Mouse (Mus musculus) CH12.LX (cell line): ENCODE results near the gene Rbm46. TPM values are rescaled to one million over a fixed set of nuclear protein-coding genes. Genes with fewer than 3 reads are reported as not detected.

Experiments
- DNase-seq: peaks from one replicate; pipeline ENCODE4 v3.0.0-alpha.2; 2013; ENCODE audit errors: extremely low read depth
- H3K27ac ChIP-seq: 2 replicates; pipeline ENCODE4 v1.5.1; 2012; ENCODE audit warnings: low read depth, mild to moderate bottlenecking, control low read depth, moderate library complexity; ENCODE audit not compliant: insufficient read depth
- H3K27me3 ChIP-seq: replicated peaks from 2 replicates; pipeline ENCODE3; 2012; ENCODE audit warnings: inconsistent platforms
- H3K36me3 ChIP-seq, 2 experiments: replicated peaks in 1 of 2; 2 replicates each; pipeline versions ENCODE3 to v1.6.1; 2012; ENCODE audit warnings: inconsistent platforms in 1 of 2, low read length in 1 of 2, mild to moderate bottlenecking in 1 of 2, mixed read lengths in 1 of 2, moderate library complexity in 1 of 2; ENCODE audit not compliant: control insufficient read depth in 1 of 2, insufficient read depth in 1 of 2
- H3K4me1 ChIP-seq, 2 experiments: 2 replicates each; pipeline ENCODE4 v1.6.1; 2012; ENCODE audit warnings: inconsistent platforms in 1 of 2, moderate library complexity in 1 of 2; ENCODE audit not compliant: insufficient read depth in 2 of 2, control insufficient read depth in 1 of 2
- H3K4me2 ChIP-seq: 2 replicates; pipeline ENCODE4 v1.6.1; 2012; ENCODE audit warnings: low read depth, mild to moderate bottlenecking, control low read depth; ENCODE audit not compliant: poor library complexity, insufficient read depth, severe bottlenecking
- H3K4me3 ChIP-seq, 3 experiments: fragments of 150-350 bp in 1 of 3; sonication (generic) in 1 of 3; replicated peaks in 1 of 3; 2 replicates each; pipeline versions ENCODE3 to v1.5.1; 2011 to 2012; ENCODE audit warnings: low read depth in 2 of 3, low read length in 2 of 3, mild to moderate bottlenecking in 2 of 3, moderate library complexity in 2 of 3, control low read depth in 1 of 3, improper control_type of control experiment in 1 of 3, inconsistent platforms in 1 of 3, mixed read lengths in 1 of 3; ENCODE audit not compliant: poor library complexity in 1 of 3
- H3K79me2 ChIP-seq: replicated peaks from 2 replicates; pipeline ENCODE4 v1.6.1; 2012; ENCODE audit warnings: mild to moderate bottlenecking, moderate library complexity; ENCODE audit not compliant: control insufficient read depth, poor library complexity, insufficient read depth, severe bottlenecking; ENCODE audit errors: extremely low read depth
- H3K9ac ChIP-seq: 2 replicates; pipeline ENCODE4 v1.6.1; 2012; ENCODE audit warnings: low read depth, mild to moderate bottlenecking, control low read depth, moderate library complexity; ENCODE audit not compliant: insufficient read depth
- H3K9me3 ChIP-seq: replicated peaks from 2 replicates; pipeline ENCODE3; 2012; ENCODE audit warnings: low read length, inconsistent platforms, mixed read lengths
- BHLHE40 ChIP-seq: IDR thresholded peaks from 2 replicates; pipeline ENCODE4 v1.6.1; 2011; ENCODE audit warnings: mild to moderate bottlenecking, low read depth, low read length, improper control_type of control experiment
- CHD1 ChIP-seq: IDR thresholded peaks from 2 replicates; pipeline ENCODE4 v1.6.1; 2012; ENCODE audit warnings: low read depth, low read length, improper control_type of control experiment, inconsistent platforms
- CHD2 ChIP-seq: IDR thresholded peaks from 2 replicates; pipeline ENCODE4 v1.6.1; 2011; ENCODE audit warnings: low read length, improper control_type of control experiment
- E2F4 ChIP-seq: IDR thresholded peaks from 2 replicates; pipeline ENCODE4 v1.6.1; 2011; ENCODE audit warnings: low read depth, low read length, improper control_type of control experiment; ENCODE audit not compliant: insufficient replicate concordance
- HCFC1 ChIP-seq: IDR thresholded peaks from 2 replicates; pipeline ENCODE4 v1.6.1; 2012; ENCODE audit warnings: low read depth, mild to moderate bottlenecking, inconsistent platforms, low read length, improper control_type of control experiment
- KAT2A ChIP-seq: IDR thresholded peaks from 2 replicates; pipeline ENCODE4 v1.6.1; 2012; ENCODE audit warnings: low read length, improper control_type of control experiment, inconsistent platforms; ENCODE audit not compliant: insufficient replicate concordance
- MAX ChIP-seq: IDR thresholded peaks from 2 replicates; pipeline ENCODE4 v1.6.1; 2011; ENCODE audit warnings: low read length, improper control_type of control experiment
- MAZ ChIP-seq: IDR thresholded peaks from 2 replicates; pipeline ENCODE4 v1.6.1; 2012; ENCODE audit warnings: low read depth, mild to moderate bottlenecking, inconsistent platforms, low read length, improper control_type of control experiment, moderate library complexity
- MEF2A ChIP-seq: IDR thresholded peaks from 2 replicates; pipeline ENCODE4 v1.6.1; 2014; ENCODE audit warnings: low read depth, mild to moderate bottlenecking, inconsistent platforms, low read length, improper control_type of control experiment, borderline replicate concordance
- NELFE ChIP-seq: IDR thresholded peaks from 2 replicates; pipeline ENCODE4 v1.6.1; 2011; ENCODE audit warnings: low read depth, low read length, improper control_type of control experiment
- NRF1 ChIP-seq: IDR thresholded peaks from 2 replicates; pipeline ENCODE4 v1.6.1; 2014; ENCODE audit warnings: low read depth, mild to moderate bottlenecking, inconsistent platforms, low read length, improper control_type of control experiment, moderate library complexity
- PAX5 ChIP-seq: IDR thresholded peaks from 2 replicates; pipeline ENCODE4 v1.6.1; 2012; ENCODE audit warnings: low read length, inconsistent platforms, mixed read lengths
- POLR2A ChIP-seq: IDR thresholded peaks from 2 replicates; pipeline ENCODE4 v1.6.1; 2011; ENCODE audit warnings: low read depth, mild to moderate bottlenecking, improper control_type of control experiment, low read length
- SIN3A ChIP-seq: IDR thresholded peaks from 2 replicates; pipeline ENCODE4 v1.6.1; 2012; ENCODE audit warnings: low read length, improper control_type of control experiment, inconsistent platforms
- UBTF ChIP-seq: IDR thresholded peaks from 2 replicates; pipeline ENCODE4 v1.6.1; 2012; ENCODE audit warnings: low read depth, mild to moderate bottlenecking, inconsistent platforms, low read length, improper control_type of control experiment, moderate library complexity
- USF2 ChIP-seq: conservative IDR thresholded peaks from 2 replicates; pipeline ENCODE4 v1.6.1; 2011; ENCODE audit warnings: low read depth, low read length, improper control_type of control experiment
- ZMIZ1 ChIP-seq: IDR thresholded peaks from 2 replicates; pipeline ENCODE4 v1.6.1; 2012; ENCODE audit warnings: low read depth, mild to moderate bottlenecking, inconsistent platforms, low read length, improper control_type of control experiment
- ZNF384 ChIP-seq: IDR thresholded peaks from 2 replicates; pipeline ENCODE4 v1.6.1; 2012; ENCODE audit warnings: low read depth, low read length, improper control_type of control experiment, inconsistent platforms
- dilution Hi-C: fragments of 300-500 bp; cut with MboI; formaldehyde crosslinking; loops from 2 replicates; pipeline ENCODE4 v1.14.3; 2020; ENCODE audit warnings: low sequenced_read_pairs; ENCODE audit not compliant: extremely low pct_unique_long_range_greater_than_20kb, extremely low pct_ligation_motif_present
- in situ Hi-C: fragments of 300-500 bp; cut with MboI; formaldehyde crosslinking; loops from 3 replicates; pipeline ENCODE4 v1.14.3; 2019; ENCODE audit warnings: low sequenced_read_pairs, low pct_ligation_motif_present, low pct_unique_long_range_greater_than_20kb, mixed read lengths
- polyA plus RNA-seq: library from polyadenylated mRNA; unstranded; fragments of >175 nt; gene quantifications from 2 replicates; pipeline ENCODE4 v1.2.1, GENCODE M21; 2012; ENCODE audit warnings: low read depth; ENCODE audit not compliant: insufficient read length
- total RNA-seq, 2 experiments: library from RNA; depleted of rRNA; stranded (reverse); fragments of 300-350 nt in 1 of 2; fragments of >200 nt in 1 of 2; gene quantifications; 2 replicates each; pipeline ENCODE4 v1.2.3; 2012 to 2014

The Rbm46 gene
- total and polyA plus RNA-seq, 3 experiments, result not detected

- no peaks in the 10 kb centered on the region for H3K36me3 ChIP-seq
- H3K4me1 ChIP-seq, result no peaks in the 10 kb centered on the region
- H3K9me3 ChIP-seq, result no peaks in the 10 kb centered on the region
- dilution Hi-C loops, result no loop called here
- no peaks in the 10 kb centered on the region for H3K27me3 ChIP-seq
- no peak overlapping the region for H3K4me2 ChIP-seq
- TF ChIP-seq MEF2A, result no peak
- TF ChIP-seq NELFE, result no peak
- TF ChIP-seq, all 38 proteins: peak for 0
- Histone ChIP-seq H3K4me3 (no peak overlapping the region), H3K9ac (no peak overlapping the region), H3K27ac (no peak overlapping the region), H3K79me2 (no peaks in the 10 kb centered on the region)
- no peak for DNase-seq
- in situ Hi-C loops, result no loop called here
Measured at GRCm38 (mm10) chr3:82800470-82800843, 75.8 kb downstream of the Rbm46 start.

GRCm38 (mm10) chr3:82799735-82800469 lies 76.4 kb downstream of the Rbm46 start:
- H3K9ac ChIP-seq, result no peak overlapping the region
- no peak for TF ChIP-seq NRF1
- TF ChIP-seq, all 38 proteins: peak for 0
- DNase-seq, result no peak
- Histone ChIP-seq H3K27me3 (no peaks in the 10 kb centered on the region), H3K4me1 (no peaks in the 10 kb centered on the region), H3K4me2 (no peak overlapping the region), H3K79me2 (no peaks in the 10 kb centered on the region), H3K36me3 (no peaks in the 10 kb centered on the region), H3K27ac (no peak overlapping the region), H3K9me3 (no peaks in the 10 kb centered on the region), H3K4me3 (no peak overlapping the region)
- in situ Hi-C loops, result no loop called here
- dilution Hi-C loops, result no loop called here

DNA sequence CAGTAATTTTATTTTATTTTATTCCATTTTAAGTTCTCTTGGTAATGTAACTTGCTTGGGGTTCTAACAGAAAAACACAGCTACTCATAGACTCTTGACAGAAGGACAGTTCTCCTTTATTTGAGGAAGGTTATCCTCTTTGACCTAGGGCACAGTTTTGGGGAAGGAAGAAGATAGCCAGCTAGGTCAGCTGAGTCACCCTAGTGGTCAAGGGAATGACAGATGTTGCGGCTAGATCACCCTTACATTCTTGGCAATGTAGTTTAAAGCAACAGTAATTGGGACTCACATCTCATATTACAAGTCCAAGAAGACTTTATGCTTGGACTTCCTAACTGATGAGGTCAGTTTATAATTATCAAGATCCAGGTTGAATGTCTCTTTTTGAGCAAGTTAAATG lies 82.6 kb downstream of the Rbm46 start:
- no peak overlapping the region for H3K4me3 ChIP-seq
- H3K4me1 ChIP-seq, result peaks cover 0 to 4% of the 10 kb centered on the region in 2 experiments; a peak in 1 of 4 replicates
- H3K79me2 ChIP-seq, result no peaks in the 10 kb centered on the region
- H3K36me3 ChIP-seq, result no peaks in the 10 kb centered on the region
- dilution Hi-C loops (no loop called here), in situ Hi-C loops (no loop called here)
- no peak overlapping the region for H3K9ac ChIP-seq
- no peaks in the 10 kb centered on the region for H3K27me3 ChIP-seq
- H3K4me2 ChIP-seq, result no peak overlapping the region
- H3K27ac ChIP-seq, result no peak overlapping the region
- DNase-seq, result no peak
- H3K9me3 ChIP-seq, result no peaks in the 10 kb centered on the region
- TF ChIP-seq KAT2A, result no peak
- TF ChIP-seq ZNF384, result no peak
- no peak for TF ChIP-seq ZMIZ1
- TF ChIP-seq POLR2A, result no peak
- no peak for TF ChIP-seq UBTF
- no peak for TF ChIP-seq SIN3A
- no peak for TF ChIP-seq MEF2A
- no peak for TF ChIP-seq CHD1
- no peak for TF ChIP-seq BHLHE40
- no peak for TF ChIP-seq NRF1
- no peak for TF ChIP-seq HCFC1
- no peak for TF ChIP-seq USF2
- no peak for TF ChIP-seq MAX
- no peak for TF ChIP-seq CHD2
- TF ChIP-seq E2F4, result no peak
- no peak for TF ChIP-seq PAX5
- TF ChIP-seq MAZ, result no peak
